Mouse (Mus musculus) CH12.LX (cell line): ENCODE data around the gene Gpr152. TPM values are rescaled to one million over a fixed set of nuclear protein-coding genes. Genes with fewer than 3 reads are reported as not detected.

Experiments
- DNase-seq: peaks from one replicate; pipeline ENCODE4 v3.0.0-alpha.2; 2013; ENCODE audit errors: extremely low read depth
- H3K27ac ChIP-seq: 2 replicates; pipeline ENCODE4 v1.5.1; 2012; ENCODE audit warnings: low read depth, mild to moderate bottlenecking, control low read depth, moderate library complexity; ENCODE audit not compliant: insufficient read depth
- H3K27me3 ChIP-seq: replicated peaks from 2 replicates; pipeline ENCODE3; 2012; ENCODE audit warnings: inconsistent platforms
- H3K36me3 ChIP-seq, 2 experiments: replicated peaks in 1 of 2; 2 replicates each; pipeline versions ENCODE3 to v1.6.1; 2012; ENCODE audit warnings: inconsistent platforms in 1 of 2, low read length in 1 of 2, mild to moderate bottlenecking in 1 of 2, mixed read lengths in 1 of 2, moderate library complexity in 1 of 2; ENCODE audit not compliant: control insufficient read depth in 1 of 2, insufficient read depth in 1 of 2
- H3K4me1 ChIP-seq, 2 experiments: 2 replicates each; pipeline ENCODE4 v1.6.1; 2012; ENCODE audit warnings: inconsistent platforms in 1 of 2, moderate library complexity in 1 of 2; ENCODE audit not compliant: insufficient read depth in 2 of 2, control insufficient read depth in 1 of 2
- H3K4me2 ChIP-seq: 2 replicates; pipeline ENCODE4 v1.6.1; 2012; ENCODE audit warnings: low read depth, mild to moderate bottlenecking, control low read depth; ENCODE audit not compliant: poor library complexity, insufficient read depth, severe bottlenecking
- H3K4me3 ChIP-seq, 3 experiments: fragments of 150-350 bp in 1 of 3; sonication (generic) in 1 of 3; replicated peaks in 1 of 3; 2 replicates each; pipeline versions ENCODE3 to v1.5.1; 2011 to 2012; ENCODE audit warnings: low read depth in 2 of 3, low read length in 2 of 3, mild to moderate bottlenecking in 2 of 3, moderate library complexity in 2 of 3, control low read depth in 1 of 3, improper control_type of control experiment in 1 of 3, inconsistent platforms in 1 of 3, mixed read lengths in 1 of 3; ENCODE audit not compliant: poor library complexity in 1 of 3
- H3K79me2 ChIP-seq: replicated peaks from 2 replicates; pipeline ENCODE4 v1.6.1; 2012; ENCODE audit warnings: mild to moderate bottlenecking, moderate library complexity; ENCODE audit not compliant: control insufficient read depth, poor library complexity, insufficient read depth, severe bottlenecking; ENCODE audit errors: extremely low read depth
- H3K9ac ChIP-seq: 2 replicates; pipeline ENCODE4 v1.6.1; 2012; ENCODE audit warnings: low read depth, mild to moderate bottlenecking, control low read depth, moderate library complexity; ENCODE audit not compliant: insufficient read depth
- H3K9me3 ChIP-seq: replicated peaks from 2 replicates; pipeline ENCODE3; 2012; ENCODE audit warnings: low read length, inconsistent platforms, mixed read lengths
- BHLHE40 ChIP-seq: IDR thresholded peaks from 2 replicates; pipeline ENCODE4 v1.6.1; 2011; ENCODE audit warnings: mild to moderate bottlenecking, low read depth, low read length, improper control_type of control experiment
- CHD1 ChIP-seq: IDR thresholded peaks from 2 replicates; pipeline ENCODE4 v1.6.1; 2012; ENCODE audit warnings: low read depth, low read length, improper control_type of control experiment, inconsistent platforms
- CHD2 ChIP-seq: IDR thresholded peaks from 2 replicates; pipeline ENCODE4 v1.6.1; 2011; ENCODE audit warnings: low read length, improper control_type of control experiment
- CTCF ChIP-seq, 2 experiments: IDR thresholded peaks in 1 of 2; conservative IDR thresholded peaks in 1 of 2; 2 replicates each; pipeline ENCODE4 v1.5.1; 2011 to 2012; ENCODE audit warnings: low read depth in 2 of 2, low read length in 2 of 2, improper control_type of control experiment in 1 of 2, inconsistent platforms in 1 of 2, mild to moderate bottlenecking in 1 of 2, moderate library complexity in 1 of 2
- E2F4 ChIP-seq: IDR thresholded peaks from 2 replicates; pipeline ENCODE4 v1.6.1; 2011; ENCODE audit warnings: low read depth, low read length, improper control_type of control experiment; ENCODE audit not compliant: insufficient replicate concordance
- ELF1 ChIP-seq: IDR thresholded peaks from 2 replicates; pipeline ENCODE4 v1.6.1; 2014; ENCODE audit warnings: low read depth, mild to moderate bottlenecking, inconsistent platforms, low read length, improper control_type of control experiment
- EP300 ChIP-seq: IDR thresholded peaks from 2 replicates; pipeline ENCODE4 v1.6.1; 2011; ENCODE audit warnings: low read length, improper control_type of control experiment
- ETS1 ChIP-seq: conservative IDR thresholded peaks from 2 replicates; pipeline ENCODE4 v1.6.1; 2012; ENCODE audit warnings: low read depth, mild to moderate bottlenecking, inconsistent platforms, low read length, improper control_type of control experiment, moderate library complexity
- GABPA ChIP-seq: IDR thresholded peaks from 2 replicates; pipeline ENCODE4 v1.6.1; 2012; ENCODE audit warnings: low read depth, low read length, improper control_type of control experiment, inconsistent platforms; ENCODE audit not compliant: insufficient replicate concordance
- IRF4 ChIP-seq: IDR thresholded peaks from 2 replicates; pipeline ENCODE4 v1.6.1; 2014; ENCODE audit warnings: low read depth, mild to moderate bottlenecking, inconsistent platforms, low read length, improper control_type of control experiment
- JUND ChIP-seq: conservative IDR thresholded peaks from 2 replicates; pipeline ENCODE4 v1.6.1; 2011; ENCODE audit warnings: low read depth, low read length, improper control_type of control experiment
- KAT2A ChIP-seq: IDR thresholded peaks from 2 replicates; pipeline ENCODE4 v1.6.1; 2012; ENCODE audit warnings: low read length, improper control_type of control experiment, inconsistent platforms; ENCODE audit not compliant: insufficient replicate concordance
- MAFK ChIP-seq: IDR thresholded peaks from 2 replicates; pipeline ENCODE4 v1.6.1; 2011; ENCODE audit warnings: low read length, improper control_type of control experiment; ENCODE audit not compliant: insufficient replicate concordance
- MAX ChIP-seq: IDR thresholded peaks from 2 replicates; pipeline ENCODE4 v1.6.1; 2011; ENCODE audit warnings: low read length, improper control_type of control experiment
- MAZ ChIP-seq: IDR thresholded peaks from 2 replicates; pipeline ENCODE4 v1.6.1; 2012; ENCODE audit warnings: low read depth, mild to moderate bottlenecking, inconsistent platforms, low read length, improper control_type of control experiment, moderate library complexity
- MXI1 ChIP-seq: IDR thresholded peaks from 2 replicates; pipeline ENCODE4 v1.6.1; 2011; ENCODE audit warnings: mild to moderate bottlenecking, low read depth, low read length, improper control_type of control experiment
- MYC ChIP-seq: IDR thresholded peaks from 2 replicates; pipeline ENCODE4 v1.6.1; 2011; ENCODE audit warnings: low read depth, mild to moderate bottlenecking, improper control_type of control experiment, low read length
- NELFE ChIP-seq: IDR thresholded peaks from 2 replicates; pipeline ENCODE4 v1.6.1; 2011; ENCODE audit warnings: low read depth, low read length, improper control_type of control experiment
- NRF1 ChIP-seq: IDR thresholded peaks from 2 replicates; pipeline ENCODE4 v1.6.1; 2014; ENCODE audit warnings: low read depth, mild to moderate bottlenecking, inconsistent platforms, low read length, improper control_type of control experiment, moderate library complexity
- PAX5 ChIP-seq: IDR thresholded peaks from 2 replicates; pipeline ENCODE4 v1.6.1; 2012; ENCODE audit warnings: low read length, inconsistent platforms, mixed read lengths
- POLR2A ChIP-seq: IDR thresholded peaks from 2 replicates; pipeline ENCODE4 v1.6.1; 2011; ENCODE audit warnings: low read depth, mild to moderate bottlenecking, improper control_type of control experiment, low read length
- POLR2AphosphoS2 ChIP-seq: IDR thresholded peaks from 2 replicates; pipeline ENCODE4 v1.6.1; 2011; ENCODE audit warnings: low read depth, low read length, improper control_type of control experiment
- RAD21 ChIP-seq: IDR thresholded peaks from 2 replicates; pipeline ENCODE4 v1.6.1; 2011; ENCODE audit warnings: low read depth, mild to moderate bottlenecking, low read length, improper control_type of control experiment, moderate library complexity
- RCOR1 ChIP-seq: conservative IDR thresholded peaks from 2 replicates; pipeline ENCODE4 v1.6.1; 2012; ENCODE audit warnings: low read depth, mild to moderate bottlenecking, inconsistent platforms, low read length, improper control_type of control experiment
- SIN3A ChIP-seq: IDR thresholded peaks from 2 replicates; pipeline ENCODE4 v1.6.1; 2012; ENCODE audit warnings: low read length, improper control_type of control experiment, inconsistent platforms
- TBP ChIP-seq: conservative IDR thresholded peaks from 2 replicates; pipeline ENCODE4 v1.6.1; 2011; ENCODE audit warnings: low read depth, low read length, improper control_type of control experiment
- TCF12 ChIP-seq: IDR thresholded peaks from 2 replicates; pipeline ENCODE4 v1.6.1; 2014; ENCODE audit warnings: low read depth, mild to moderate bottlenecking, inconsistent platforms, low read length, improper control_type of control experiment
- UBTF ChIP-seq: IDR thresholded peaks from 2 replicates; pipeline ENCODE4 v1.6.1; 2012; ENCODE audit warnings: low read depth, mild to moderate bottlenecking, inconsistent platforms, low read length, improper control_type of control experiment, moderate library complexity
- USF1 ChIP-seq: IDR thresholded peaks from 2 replicates; pipeline ENCODE4 v1.6.1; 2014; ENCODE audit warnings: low read depth, mild to moderate bottlenecking, inconsistent platforms, low read length, improper control_type of control experiment
- ZC3H11A ChIP-seq: IDR thresholded peaks from 2 replicates; pipeline ENCODE4 v1.6.1; 2012; ENCODE audit warnings: low read depth, mild to moderate bottlenecking, inconsistent platforms, low read length, improper control_type of control experiment
- ZKSCAN1 ChIP-seq: IDR thresholded peaks from 2 replicates; pipeline ENCODE4 v1.6.1; 2012; ENCODE audit warnings: low read depth, inconsistent platforms, low read length, improper control_type of control experiment, borderline replicate concordance
- ZMIZ1 ChIP-seq: IDR thresholded peaks from 2 replicates; pipeline ENCODE4 v1.6.1; 2012; ENCODE audit warnings: low read depth, mild to moderate bottlenecking, inconsistent platforms, low read length, improper control_type of control experiment
- ZNF384 ChIP-seq: IDR thresholded peaks from 2 replicates; pipeline ENCODE4 v1.6.1; 2012; ENCODE audit warnings: low read depth, low read length, improper control_type of control experiment, inconsistent platforms
- dilution Hi-C: fragments of 300-500 bp; cut with MboI; formaldehyde crosslinking; loops from 2 replicates; pipeline ENCODE4 v1.14.3; 2020; ENCODE audit warnings: low sequenced_read_pairs; ENCODE audit not compliant: extremely low pct_unique_long_range_greater_than_20kb, extremely low pct_ligation_motif_present
- in situ Hi-C: fragments of 300-500 bp; cut with MboI; formaldehyde crosslinking; loops from 3 replicates; pipeline ENCODE4 v1.14.3; 2019; ENCODE audit warnings: low sequenced_read_pairs, low pct_ligation_motif_present, low pct_unique_long_range_greater_than_20kb, mixed read lengths
- polyA plus RNA-seq: library from polyadenylated mRNA; unstranded; fragments of >175 nt; gene quantifications from 2 replicates; pipeline ENCODE4 v1.2.1, GENCODE M21; 2012; ENCODE audit warnings: low read depth; ENCODE audit not compliant: insufficient read length
- total RNA-seq, 2 experiments: library from RNA; depleted of rRNA; stranded (reverse); fragments of 300-350 nt in 1 of 2; fragments of >200 nt in 1 of 2; gene quantifications; 2 replicates each; pipeline ENCODE4 v1.2.3; 2012 to 2014

Gpr152 gene
- total and polyA plus RNA-seq, 3 experiments, result 0.05 to 0.71 (median 0.17) TPM

DNA sequence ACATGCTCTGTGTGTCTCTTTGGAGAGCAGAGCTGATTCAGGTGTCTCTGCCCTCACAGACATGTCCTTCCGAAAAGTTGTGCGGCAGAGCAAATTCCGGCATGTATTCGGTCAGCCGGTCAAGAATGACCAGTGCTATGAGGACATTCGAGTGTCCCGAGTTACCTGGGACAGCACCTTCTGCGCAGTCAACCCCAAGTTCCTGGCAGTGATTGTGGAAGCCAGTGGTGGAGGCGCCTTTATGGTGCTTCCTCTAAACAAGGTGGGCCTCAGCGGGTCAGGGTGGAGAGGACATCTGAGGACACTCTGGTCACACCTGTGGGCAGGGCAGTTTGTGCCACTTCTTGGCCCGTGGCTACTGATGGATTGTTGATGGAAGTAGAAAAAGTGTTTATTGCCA, 9.7 kb downstream of the Gpr152 start (continued):
- TF ChIP-seq POLR2A, result no peak
- no peak for TF ChIP-seq TCF12
- TF ChIP-seq, all 38 proteins: peak for 4

DNA sequence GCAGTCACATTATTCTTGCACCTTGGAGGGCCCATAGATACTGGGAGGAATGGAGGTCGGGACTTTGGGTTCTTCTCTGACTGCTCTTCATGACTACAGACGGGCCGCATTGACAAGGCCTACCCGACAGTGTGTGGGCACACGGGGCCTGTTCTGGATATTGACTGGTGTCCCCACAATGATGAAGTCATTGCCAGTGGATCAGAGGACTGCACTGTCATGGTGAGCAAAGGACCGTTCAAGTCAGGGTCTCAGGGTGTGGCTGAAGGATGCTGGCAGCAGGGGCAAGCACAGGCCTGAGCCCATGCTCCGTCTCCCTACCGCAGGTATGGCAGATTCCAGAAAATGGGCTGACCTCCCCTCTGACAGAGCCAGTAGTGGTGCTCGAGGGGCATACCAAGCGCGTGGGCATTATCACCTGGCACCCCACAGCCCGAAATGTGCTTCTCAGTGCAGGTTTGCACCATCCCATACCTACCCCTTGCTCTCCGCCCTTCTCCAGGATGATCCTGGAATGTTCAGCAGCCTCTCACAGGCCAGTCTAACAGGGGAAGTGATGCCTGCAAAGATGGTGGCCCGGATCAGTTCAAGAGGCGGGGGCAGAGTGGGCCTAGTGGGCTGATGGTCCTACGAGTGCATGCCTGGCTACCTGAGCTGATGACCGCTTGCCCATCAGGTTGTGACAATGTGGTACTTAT, 10.3 kb downstream of the Gpr152 start:
- Histone ChIP-seq H3K9me3 (peaks cover 5% of the 10 kb centered on the region), H3K9ac (peak overlapping the region; percentile 96), H3K27ac (peak overlapping the region; percentile 84), H3K4me2 (peak overlapping the region; percentile 93), H3K36me3 (peaks cover 30 to 47% of the 10 kb centered on the region in 2 experiments), H3K4me3 (peak overlapping the region; percentile 52 to 92 (median 77)), H3K27me3 (no peaks in the 10 kb centered on the region), H3K79me2 (peaks cover 18% of the 10 kb centered on the region), H3K4me1 (peaks cover 37 to 70% of the 10 kb centered on the region in 2 experiments)
- TF ChIP-seq MAX, result no peak
- no peak for TF ChIP-seq BHLHE40
- no peak for TF ChIP-seq MYC
- TF ChIP-seq KAT2A, result no peak
- TF ChIP-seq CHD2, result no peak
- 0 out of 2 replicates have a peak, but pooled peaks have one; percentile 16 for TF ChIP-seq MAZ
- no peak for TF ChIP-seq NRF1
- TF ChIP-seq MAFK, result no peak
- TF ChIP-seq SIN3A, result peak; percentile 50; the same call in 1 of the 2 replicates
- TF ChIP-seq ZC3H11A, result no peak
- TF ChIP-seq CTCF (conservative IDR thresholded peaks at IDR 0.05 in 1 of 2, IDR thresholded peaks at IDR 0.05 in 1 of 2; ENCODE audit: low read depth in 2 of 2, low read length in 2 of 2), result no peak
- TF ChIP-seq CHD1, result 0 out of 2 replicates have a peak, but pooled peaks have one; percentile 26
- no peak for TF ChIP-seq RAD21
- no peak for TF ChIP-seq GABPA
- no peak for TF ChIP-seq PAX5
- TF ChIP-seq ZMIZ1, result no peak
- no peak for TF ChIP-seq RCOR1
- TF ChIP-seq TBP, result no peak
- TF ChIP-seq USF1, result no peak
- no peak for TF ChIP-seq TCF12
- no peak for TF ChIP-seq NELFE
- TF ChIP-seq MXI1, result 0 out of 2 replicates have a peak, but pooled peaks have one; percentile 39
- TF ChIP-seq ZKSCAN1, result no peak
- TF ChIP-seq JUND, result no peak
- TF ChIP-seq ELF1, result no peak
- no peak for TF ChIP-seq E2F4
- TF ChIP-seq POLR2AphosphoS2, result no peak
- TF ChIP-seq POLR2A, result no peak
- TF ChIP-seq IRF4, result no peak
- TF ChIP-seq ZNF384, result no peak
- no peak for TF ChIP-seq EP300
- TF ChIP-seq UBTF, result no peak; the same call in 1 of the 2 replicates
- TF ChIP-seq ETS1, result no peak
- in situ Hi-C loops (no loop called here), dilution Hi-C loops (no loop called here)
- no peak for DNase-seq
